Mouse (Mus musculus): ENCODE data around the gene Soat2.

- TF ChIP-seq CTCF (IDR thresholded peaks at IDR 0.05; ENCODE audit: control insufficient read depth, insufficient read depth, insufficient replicate concordance, low read depth, low read length), result no peak
- peak; percentile 13; the same call in 1 of the 2 replicates for TF ChIP-seq POLR2A (IDR thresholded peaks at IDR 0.05; ENCODE audit: control insufficient read depth, low read depth, low read length)
These were observed 52.9 kb downstream of the Soat2 start, which contains the start of gene Zfp740 for GRCm38 (mm10) chr15:102202971-102203834.
